Mouse (Mus musculus): ENCODE measurements around the gene Hist3h2a.

DNA sequence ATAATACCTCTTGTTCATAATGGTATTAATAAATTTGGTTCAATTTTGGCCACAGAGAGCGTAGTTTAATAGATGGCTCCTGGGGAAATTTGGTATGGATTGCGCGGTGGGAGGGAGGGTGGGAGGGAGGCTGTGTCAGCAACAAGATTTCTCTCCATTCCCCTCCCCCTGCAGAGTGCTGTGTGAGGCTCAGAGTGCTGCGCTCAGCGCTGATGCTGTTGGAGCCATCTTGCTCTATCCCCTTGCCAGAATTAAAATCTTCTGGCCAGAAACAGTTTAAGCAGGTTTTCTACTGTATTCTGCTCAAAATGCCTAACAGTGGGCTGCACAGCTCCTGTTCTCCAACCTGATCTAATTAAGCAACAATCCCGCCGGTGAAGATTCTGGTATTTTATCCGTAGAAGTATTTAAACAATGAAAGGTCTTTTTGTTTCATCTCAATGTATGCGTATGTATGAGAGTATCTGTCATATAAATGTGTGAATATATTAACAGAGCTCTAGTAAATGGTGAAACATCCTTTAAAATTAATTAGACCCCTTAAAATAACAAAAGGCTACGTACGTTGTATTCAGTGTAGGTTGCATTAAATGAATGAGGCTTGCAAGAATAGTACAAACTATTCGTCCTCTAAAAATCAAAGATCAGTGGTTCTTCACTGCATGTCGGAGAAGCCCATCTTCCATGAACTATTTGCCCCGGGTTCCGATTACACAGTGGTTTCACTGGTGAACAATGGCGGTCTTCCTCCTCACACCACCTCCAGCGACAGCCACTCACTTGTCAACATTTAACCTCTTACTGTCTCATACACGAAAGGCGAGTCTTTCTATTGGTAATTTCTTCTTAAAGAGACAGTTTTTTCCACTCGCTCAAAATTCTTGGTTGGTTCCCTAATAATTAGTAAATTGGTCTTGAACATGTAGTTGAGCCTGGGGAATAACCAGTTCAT lies 4.7 kb upstream of the Hist3h2a start:
- TF ChIP-seq CTCF (IDR thresholded peaks at IDR 0.05; ENCODE audit: low read depth) (no peak), EP300 (optimal IDR thresholded peaks at IDR 0.05) (no peak)

All from stomach, postnatal 0 days (tissue).